Mouse (Mus musculus): ENCODE results near the gene Lta.

Lta gene

DNA sequence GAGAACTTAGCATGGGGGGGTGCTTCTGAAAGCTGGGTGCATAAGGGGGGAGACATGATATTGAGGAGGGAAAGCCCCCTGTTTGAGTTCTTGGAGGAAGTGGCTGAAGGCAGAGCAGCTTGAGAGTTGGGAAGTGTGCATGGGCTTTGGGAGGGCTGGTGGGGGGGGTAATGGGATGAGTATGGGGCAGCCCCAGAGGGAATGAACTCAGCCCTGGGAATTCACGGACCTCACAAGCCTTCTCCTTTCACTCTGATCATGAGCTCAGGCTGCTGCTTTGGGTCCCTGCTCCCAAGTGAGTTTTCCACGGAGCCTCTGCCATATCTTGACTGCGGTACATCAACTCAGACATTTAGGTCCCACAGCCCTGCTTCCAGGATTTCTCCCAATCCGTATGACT is 2.7 kb downstream of the Lta start:
- DNase-seq = no peak

DNA sequence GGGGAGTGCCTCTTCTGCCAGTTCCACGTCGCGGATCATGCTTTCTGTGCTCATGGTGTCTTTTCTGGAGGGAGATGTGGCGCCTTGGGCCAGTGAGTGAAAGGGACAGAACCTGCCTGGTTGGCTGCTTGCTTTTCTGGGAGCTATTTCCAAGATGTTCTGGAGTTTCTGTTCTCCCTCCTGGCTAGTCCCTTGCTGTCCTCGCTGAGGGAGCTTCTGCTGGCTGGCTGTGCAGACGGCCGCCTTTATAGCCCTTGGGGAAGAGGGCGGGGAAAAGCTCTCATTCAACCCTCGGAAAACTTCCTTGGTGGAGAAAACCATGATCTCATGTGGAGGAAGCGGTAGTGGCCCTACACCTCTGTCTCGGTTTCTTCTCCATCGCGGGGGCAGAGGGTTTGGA is 3.4 kb downstream of the Lta start, which contains the start of gene Tnf:
TSS of gene Tnf (minus strand) at position 221 of the 400 bp plus-strand sequence.
- DNase-seq = no peak

DNA sequence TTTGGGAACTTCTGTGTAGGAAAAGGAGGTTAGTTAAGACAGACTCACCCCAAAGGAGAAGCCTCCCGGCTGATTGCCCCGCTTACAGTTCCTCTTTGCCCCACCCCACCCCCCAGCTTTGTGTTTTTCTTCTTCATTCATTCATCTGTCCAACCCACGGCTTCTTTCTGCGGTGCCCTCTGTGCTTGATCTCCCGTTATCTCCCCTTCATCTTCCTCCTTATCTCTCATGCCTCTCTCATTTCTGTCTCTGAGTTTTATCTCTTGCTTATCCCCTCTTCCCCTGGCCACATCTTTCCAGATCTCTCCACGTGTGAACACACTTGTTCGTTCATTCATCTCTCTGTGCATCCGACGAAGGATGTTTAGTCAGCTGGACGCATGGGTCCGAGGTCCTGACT is 4.0 kb downstream of the Lta start:
- DNase-seq = no peak

DNA sequence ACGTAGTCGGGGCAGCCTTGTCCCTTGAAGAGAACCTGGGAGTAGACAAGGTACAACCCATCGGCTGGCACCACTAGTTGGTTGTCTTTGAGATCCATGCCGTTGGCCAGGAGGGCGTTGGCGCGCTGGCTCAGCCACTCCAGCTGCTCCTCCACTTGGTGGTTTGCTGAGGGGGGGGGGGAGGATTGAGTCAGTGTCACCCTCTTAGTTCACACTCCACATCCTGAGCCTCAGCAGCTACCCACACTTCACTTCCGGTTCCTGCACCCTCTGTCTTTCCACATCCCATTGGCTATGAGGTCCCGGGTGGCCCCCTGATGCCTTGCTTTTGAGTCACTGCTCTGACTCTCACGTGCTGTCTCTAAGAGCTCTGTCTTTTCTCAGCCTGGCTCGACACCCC is 4.8 kb downstream of the Lta start:
- DNase-seq = no peak

DNA sequence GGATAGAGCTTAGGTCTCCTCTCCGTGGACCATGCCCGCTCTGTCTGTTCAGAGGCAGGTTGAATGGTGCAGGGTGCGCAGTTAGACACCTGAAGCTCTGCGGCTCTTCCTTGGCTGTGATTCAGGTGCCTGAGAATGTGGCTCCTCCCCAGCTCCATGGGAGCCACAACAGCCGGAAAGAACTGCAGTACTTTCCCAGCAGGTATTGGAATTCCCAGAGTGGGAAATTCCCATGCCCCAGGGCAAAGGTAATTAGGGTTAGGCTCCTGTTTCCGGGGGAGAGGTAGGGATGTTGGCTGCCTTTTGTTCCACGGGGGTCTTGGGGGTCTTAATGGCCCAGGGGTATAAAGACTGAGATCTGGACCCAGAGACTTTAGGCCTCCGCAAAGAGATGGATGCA is 6.2 kb downstream of the Lta start:
- DNase-seq = no peak

DNA sequence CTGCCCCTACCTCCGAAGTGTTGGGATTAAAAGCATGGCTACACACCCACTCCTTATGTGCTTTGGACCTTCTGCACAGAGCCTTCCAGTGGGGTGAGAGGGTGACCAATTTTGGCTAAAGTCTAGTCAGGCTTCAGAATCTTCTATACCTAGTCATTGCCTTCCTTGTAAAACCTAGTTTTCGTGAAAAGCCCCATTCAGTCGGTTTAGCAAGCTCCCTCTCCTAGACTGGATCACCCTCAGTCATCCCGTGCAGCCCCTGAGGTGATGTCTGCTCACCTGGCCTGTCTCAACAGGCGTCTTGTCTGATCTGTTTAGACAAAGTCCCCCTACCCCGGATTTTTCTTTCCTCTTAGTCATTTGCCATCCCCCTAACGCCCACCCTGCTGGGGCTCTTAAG is 7.1 kb downstream of the Lta start:
- no peak for DNase-seq

DNA sequence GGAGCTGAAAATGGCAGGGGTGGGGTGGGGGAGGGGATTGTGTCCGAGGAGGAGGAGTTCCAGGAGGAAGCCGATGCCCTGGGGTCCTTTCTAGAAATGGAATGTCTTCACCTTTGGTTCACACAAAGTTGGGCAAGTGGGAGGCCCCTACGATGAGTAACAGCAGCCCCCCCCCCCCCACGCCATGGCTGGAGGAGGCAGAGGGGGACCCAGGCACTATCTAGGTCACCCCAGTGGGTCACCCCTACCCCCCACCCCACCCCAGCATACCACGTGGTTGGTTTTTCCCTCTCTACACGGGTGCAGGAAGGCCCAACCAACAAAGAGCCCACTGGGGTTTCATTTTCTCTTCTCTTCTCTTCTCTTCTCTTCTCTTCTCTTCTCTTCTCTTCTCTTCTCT is 8.0 kb downstream of the Lta start:
- no peak for DNase-seq

DNA sequence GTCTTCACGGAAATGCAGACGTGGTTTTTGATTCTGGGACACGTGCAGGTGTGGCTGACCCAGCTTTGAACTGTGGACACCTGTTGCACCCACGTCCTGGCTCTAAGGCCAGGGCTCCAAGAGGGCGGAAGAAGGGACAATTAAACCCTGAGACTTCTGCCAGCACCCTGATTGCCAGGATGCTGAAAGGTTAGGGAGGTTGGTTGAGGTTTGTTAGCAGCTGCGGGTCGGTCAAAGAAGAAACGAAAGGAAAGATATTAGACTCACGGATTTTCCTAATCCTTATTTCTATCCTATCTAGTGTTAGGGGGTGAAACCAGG is 8.9 kb downstream of the Lta start:
- no peak for DNase-seq

DNA sequence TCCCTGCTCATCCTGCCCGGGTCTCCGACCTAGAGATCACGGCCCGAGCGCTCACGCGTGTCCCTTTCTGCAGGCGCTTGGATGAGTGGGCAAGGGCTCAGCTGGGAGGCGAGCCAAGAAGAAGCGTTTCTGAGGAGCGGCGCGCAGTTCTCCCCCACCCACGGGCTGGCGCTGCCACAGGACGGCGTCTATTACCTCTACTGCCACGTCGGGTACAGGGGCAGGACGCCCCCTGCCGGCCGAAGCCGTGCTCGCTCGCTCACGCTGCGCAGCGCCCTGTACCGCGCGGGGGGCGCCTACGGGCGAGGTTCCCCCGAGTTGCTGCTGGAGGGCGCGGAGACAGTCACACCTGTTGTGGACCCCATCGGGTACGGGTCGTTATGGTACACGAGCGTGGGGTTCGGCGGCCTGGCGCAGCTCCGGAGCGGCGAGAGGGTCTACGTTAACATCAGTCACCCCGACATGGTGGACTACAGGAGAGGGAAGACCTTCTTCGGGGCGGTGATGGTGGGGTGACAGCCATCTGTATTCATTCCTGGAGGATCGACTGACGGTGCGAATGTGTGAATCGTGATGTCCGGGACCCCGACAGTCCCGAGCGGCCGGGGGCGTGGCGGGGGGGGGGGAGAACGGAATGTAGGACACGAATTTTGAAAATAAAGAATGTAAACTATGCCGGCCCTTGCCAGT is 9.4 kb downstream of the Lta start:
- peak; percentile 83 for DNase-seq

DNA sequence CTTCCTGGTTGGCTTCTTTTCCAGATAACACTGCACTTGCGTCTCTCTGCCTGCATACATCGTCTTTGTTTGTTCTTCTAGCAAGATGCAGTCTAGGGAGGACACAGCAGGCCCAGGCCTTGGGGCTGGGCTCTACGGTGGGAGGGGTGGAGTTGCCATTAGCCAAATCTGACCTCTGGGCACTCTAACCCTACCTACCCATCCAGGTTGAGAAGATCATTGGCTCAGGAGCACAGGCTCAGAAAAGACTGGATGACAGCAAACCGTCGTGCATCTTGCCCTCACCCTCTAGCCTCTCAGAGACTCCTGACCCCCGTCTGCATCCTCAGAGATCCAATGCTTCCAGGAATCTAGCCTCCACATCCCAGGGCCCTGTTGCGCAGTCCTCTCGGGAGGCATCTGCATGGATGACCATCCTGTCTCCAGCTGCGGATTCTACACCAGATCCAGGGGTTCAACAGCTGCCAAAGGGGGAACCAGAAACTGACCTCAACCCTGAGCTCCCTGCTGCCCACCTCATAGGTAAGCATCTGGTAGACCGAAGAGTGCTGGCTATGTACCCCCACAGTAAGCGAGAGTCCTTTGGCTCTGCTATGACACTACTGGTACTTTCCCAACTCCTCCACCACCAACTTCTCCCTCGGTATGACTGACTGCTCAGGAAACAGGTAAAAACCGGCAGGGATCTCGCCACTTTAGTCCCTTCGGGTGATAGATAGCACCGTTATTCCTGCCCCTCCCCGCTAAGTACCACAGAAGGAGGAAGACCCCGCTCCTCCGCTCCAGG is 10.1 kb downstream of the Lta start:
- DNase-seq = no peak

DNA sequence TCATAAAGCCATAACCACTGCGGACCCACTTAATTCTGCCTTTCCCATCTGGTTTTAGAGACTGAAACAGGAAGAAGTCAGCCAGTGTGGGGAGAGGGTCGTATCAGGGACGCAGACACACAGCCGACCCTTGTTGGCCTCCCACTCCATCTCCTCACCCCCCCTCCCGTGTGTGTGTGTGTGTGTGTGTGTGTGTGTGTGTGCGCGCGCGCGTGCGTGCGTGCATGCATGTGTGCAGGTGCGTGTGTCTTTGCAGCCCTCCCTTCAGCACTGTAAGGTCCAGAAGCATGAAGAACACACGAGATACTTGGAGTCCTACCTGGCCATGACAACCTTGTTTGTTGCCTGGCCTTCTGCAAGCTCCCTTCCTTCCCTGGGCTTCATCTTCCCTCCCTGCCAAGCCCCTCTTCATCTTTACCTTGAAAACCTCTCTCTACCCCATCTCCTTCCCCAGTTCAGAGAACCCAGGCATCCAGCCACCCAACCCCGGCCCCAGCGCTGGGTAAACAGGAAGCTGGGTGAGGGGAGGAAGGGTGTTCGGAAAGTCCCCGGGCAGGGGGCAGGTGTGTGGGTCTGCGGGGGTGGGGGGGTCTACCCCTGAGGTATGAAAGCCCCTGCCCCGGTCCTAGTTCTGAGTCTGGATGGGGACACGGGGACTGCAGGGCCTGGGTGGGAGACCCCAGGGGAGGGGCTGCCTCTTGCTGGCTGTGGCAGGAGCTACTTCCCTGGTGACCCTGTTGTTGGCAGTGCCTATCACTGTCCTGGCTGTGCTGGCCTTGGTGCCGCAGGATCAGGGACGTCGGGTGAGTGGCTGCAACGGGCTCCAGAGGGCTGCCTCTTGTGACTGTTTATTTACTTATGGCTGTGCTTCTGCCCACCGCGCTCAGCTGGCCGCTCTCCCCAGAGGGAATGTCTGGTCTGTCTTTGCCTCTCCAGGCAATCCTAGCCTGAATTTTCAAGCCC is 11.0 kb downstream of the Lta start, which contains the start of gene Ltb:
TSS of gene Ltb (plus strand) at position 559 of the 963 bp plus-strand sequence.
- no peak for DNase-seq

DNA sequence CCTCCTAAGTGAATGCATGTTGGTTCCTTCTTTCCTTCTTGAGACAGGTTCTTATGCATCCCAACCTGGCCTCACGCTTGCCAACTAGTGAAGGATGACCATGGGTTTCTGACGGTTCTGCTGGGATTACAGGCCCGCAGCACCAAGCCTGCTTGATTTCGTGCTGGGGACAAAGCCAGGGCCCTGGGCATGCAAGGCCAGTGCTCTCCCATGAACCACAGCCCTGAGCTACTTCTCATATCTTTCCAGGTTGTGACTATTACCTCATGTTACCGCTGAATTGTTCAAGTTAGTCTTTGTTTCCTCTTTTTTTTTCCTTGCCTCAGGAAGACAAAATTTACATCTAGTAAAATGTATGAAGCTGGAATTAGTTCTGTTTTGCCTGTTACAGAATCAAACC is 12.2 kb downstream of the Lta start:
- DNase-seq = no peak

DNA sequence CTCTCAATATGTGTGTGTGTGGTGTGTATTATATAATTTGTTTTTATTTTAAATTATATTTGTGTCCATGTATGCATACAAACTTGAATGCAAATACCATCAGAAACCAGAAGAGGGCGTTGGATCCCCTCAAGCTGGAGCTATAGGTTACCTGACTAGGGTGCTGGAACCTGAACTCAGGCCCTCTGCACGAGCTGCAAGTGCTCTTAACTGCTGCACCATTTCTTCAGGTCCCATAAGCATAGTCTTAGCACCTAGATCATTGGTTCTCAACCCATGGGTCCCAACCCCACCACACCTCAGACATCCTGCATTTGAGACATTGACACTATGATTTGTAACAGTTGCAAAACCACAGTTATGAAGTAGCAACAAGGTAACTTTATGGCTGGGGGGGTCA is 13.4 kb downstream of the Lta start:
- DNase-seq = no peak

DNA sequence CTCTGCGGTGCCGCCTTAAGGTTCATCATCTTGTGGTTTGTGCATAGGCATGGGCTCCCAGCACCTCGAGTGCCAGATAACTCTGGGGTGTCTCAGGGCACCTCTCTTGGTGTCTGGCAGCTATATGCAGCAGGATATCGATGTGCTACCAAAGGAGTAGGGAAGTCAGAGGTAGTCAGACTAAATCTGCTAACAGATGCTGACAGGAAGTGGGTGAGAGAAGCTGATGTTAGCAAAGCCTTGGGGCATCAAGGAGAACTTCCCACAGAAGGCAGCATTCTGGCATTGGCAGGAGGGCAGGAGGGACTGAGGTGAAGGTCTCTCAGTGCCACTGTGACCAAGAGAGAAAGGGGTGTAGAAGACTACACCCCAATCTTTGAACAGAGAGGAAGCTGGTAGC is 15.1 kb downstream of the Lta start:
- DNase-seq = no peak

DNA sequence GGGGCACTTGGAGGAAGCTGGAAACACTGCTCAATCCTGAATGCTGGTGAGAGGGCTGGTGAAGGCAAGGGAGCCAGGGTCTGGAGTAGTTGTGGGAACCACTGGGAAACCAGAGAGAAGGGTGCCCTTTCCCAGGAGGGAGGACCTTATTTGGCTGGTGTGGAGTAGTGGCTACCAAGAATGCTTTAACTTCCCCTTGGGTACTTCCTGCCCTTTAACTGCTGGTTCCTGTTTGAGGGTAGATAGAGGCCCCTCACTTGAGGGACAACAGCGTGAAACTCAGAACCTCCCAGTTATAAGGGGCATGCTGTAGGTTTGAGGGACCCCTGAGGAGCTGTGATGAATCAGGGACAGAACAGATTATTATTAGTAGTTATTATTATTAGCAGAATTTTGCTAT is 16.0 kb downstream of the Lta start:
- DNase-seq = no peak

DNA sequence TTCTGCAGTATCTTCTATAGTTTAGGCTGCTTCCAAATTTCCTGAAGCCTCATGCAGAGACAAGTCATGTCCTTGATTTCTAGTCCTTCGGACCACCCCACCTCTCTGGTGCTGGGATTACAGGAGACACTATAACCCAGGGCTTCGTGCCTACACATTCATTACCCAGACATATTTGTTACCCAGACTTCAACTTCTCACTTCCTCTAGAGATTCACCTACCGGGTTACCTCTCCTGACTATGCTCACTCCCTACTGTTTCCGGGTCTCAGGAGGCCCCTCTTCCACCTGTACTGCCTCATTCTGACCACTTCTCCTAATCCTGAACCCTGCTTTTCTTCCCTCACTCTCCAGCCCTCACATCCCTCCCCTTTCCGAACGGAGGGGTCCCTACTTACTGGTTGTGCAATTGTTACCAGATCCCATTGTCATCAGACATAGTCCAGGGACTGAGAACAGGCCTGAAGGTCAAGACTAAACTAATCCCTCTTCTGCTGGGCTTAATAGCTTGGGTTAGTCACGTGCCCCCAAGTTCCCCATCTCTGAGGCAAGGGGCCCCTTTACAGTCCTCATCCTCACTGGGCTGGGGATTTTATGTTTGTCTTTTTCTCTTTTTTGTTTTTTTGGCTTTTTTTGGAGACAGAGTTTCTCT is 17.1 kb downstream of the Lta start, which contains the start of gene Lst1:
TSS of gene Lst1 (minus strand) at position 481 of the 652 bp plus-strand sequence.
- DNase-seq = no peak

DNA sequence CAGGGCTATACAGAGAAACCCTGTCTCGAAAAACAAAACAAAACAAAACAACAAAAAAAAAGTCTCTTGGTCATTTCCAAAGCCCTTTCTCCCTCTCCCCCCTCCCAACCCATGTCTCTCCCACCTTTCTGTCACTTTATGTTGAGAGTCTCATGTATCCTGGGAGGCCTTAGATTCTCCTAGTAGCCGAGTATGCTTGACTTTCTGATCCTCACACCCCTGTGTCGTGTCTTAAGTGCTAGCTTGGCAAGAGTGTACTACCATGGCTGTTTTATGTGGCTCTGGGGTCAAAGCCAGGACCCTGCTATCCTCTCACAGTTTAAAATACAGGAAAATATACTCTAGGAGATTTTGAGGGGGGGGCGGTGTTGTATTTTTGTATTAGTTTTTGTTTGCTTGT is 17.8 kb downstream of the Lta start:
- DNase-seq = no peak

DNA sequence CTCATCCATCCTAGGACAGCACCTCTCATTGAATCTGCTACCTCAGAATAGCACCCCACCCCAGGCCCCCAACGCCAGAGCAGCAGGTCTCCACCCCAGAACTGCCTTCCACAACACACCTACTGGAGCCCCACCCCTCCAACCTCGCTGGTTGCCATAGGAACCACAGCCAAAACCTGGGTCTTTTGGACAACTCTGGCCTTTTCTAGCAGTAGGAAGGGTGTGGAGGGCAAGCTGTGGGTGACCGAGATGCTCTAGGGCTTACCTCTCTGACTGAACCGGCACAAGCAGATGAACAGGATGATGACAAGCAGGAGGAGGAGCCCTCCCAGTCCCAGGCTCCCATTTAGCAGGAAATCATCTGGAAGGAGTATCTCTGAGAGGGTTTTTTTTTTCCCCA is 18.5 kb downstream of the Lta start:
- no peak for DNase-seq

DNA sequence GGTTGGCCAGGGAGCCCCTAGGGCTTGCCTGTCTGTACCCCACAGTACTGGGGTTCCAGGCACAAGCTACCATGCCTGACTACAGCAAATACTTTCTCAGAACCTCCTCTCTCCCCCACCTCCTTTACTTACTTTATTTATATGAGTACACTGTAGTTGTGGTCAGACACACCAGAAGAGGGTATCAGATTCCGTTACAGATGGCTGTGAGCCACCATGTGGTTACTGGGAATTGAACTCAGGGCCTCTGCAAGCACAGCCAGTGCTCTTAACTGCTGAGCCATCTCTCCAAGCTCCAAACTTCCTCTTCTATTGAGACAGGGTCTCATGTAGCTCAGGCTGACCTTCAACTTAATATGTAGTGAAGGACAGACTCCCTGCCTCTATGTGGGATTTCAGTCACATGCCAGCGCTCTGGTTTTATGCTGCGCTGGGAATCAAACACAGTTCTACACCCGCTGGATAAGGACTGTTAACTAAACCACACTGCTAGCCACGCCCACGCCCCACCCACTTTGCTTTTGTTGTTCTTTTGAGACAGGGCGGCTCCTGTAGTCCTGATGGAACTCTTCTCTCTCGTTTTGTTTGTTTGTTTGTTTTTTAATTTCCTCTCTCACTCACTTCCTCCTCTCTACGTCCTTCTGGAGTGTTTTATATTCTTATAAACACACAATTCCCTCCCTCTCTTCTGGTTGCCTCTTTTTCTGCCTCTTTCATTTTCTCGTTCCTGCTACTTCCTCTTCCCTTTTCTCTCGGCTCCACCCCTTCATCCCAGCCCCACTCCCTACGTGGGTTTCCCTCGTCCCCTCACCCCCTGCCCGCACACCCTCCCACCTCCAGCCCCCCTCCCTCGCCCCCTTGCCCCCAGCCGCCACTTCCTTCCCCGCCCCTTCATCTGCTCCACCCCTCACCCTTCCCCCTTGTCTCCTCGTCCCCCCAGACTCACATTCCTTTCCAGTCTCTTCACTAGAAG is 19.2 kb downstream of the Lta start:
- no peak for DNase-seq

DNA sequence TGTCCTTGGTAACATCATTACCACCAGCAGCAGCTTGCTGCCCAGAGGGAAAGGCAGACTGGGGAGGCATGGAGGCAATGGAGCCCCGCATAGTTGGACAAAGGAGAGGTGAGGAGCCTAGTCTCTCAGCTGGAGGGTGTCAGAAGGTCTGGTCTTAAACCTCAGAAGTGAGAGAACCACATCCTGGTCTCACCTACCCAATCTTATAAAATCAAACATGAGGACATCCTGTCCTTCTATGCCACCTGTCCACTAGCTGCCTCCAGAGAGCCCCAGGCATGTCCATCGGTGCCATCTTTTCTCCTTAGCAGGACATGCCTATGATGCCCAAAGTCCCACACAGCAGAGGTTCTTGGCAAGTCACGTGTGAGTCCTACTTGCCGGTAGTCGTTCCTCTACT is 25.1 kb downstream of the Lta start:
- no peak for DNase-seq

DNA sequence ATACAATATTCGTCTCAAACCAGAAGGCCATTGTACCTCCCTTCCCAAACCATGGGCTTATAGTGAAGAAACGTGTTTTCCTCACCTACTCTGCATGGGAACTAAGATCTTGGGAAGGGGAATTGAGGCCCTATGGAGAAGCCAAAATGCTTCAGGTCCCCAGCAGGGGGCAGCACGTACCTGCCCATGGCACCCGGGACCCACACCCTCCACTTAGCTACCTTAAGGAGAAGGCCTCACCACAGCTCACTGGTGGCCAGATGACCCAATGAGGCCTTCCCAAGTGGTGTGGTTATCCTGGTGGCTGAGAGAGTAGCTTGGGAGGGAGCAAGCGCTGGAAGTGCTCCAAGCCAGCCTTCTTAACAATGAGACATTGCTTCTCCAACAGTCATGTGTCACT is 26.6 kb downstream of the Lta start:
- no peak for DNase-seq

DNA sequence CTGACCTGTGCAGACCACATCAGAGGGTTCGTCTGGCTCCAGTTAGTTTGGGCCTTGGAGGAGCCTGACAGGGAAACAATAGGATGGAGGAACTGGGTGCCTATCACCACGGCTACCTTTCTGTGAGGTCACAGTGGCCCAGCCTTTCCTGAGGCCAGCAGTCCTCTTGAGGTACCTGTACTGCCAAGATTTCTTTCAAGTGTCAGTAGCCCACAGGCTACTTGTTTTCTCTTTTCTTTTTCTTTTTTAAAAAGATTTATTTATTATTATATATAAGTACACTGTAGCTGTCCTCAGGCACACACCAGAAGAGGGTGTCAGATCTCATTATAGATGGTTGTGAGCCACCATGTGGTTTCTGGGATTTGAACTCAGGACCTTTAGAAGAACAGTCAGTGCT is 29.2 kb downstream of the Lta start, which contains the start of gene Aif1:
TSS of gene Aif1 (minus strand) at position 101 of the 400 bp plus-strand sequence.
- DNase-seq = no peak
